Mouse (Mus musculus): ENCODE measurements around the gene Kctd10. TPM values are rescaled to one million over a fixed set of nuclear protein-coding genes. Genes with fewer than 3 reads are reported as not detected.

Kctd10 gene
- polyA plus RNA-seq, 1 experiment: 84.1 TPM

DNA sequence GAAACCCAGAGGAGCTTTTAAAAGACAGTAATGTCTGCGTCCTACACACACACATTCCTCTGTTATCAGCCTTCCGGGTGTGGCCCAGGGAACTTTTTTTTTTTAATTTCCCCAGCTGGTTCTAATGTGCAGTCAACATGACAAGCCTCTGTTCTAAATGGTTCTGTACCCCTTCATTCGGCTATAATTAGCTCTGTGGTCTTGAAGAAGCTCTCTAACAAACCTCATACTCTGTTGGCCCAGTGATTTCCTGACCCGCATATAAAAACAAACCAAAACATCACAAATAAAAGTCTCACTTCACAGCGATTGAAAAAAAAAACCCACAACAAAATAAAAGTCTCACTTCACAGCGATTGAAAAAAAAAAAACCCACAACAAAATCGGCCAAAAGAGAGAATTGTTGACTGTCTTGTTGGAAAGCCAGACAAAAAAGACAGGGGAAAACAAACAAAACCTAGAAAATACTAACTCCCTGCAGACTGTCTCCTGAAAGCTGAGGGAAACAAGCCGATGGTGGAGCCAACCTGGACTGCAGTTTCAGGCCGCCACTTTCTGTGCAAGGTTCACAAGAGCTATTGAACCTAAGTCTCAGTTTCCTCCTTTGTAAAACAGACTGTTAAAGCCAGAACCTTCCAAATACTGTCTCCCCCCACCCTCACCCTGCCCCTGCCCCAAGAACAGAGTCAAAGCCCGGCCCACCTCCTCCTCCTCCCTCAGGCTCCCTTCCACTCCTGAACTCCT is 2.0 kb downstream of the Kctd10 start:
- Histone ChIP-seq H3K4me2 (ENCODE audit: low read depth) (peak overlapping the region; percentile 87), H3ac (ENCODE audit: control insufficient read depth, insufficient read length) (no peak overlapping the region), H3K79me2 (ENCODE audit: control insufficient read depth, insufficient read depth) (peaks cover 90% of the 10 kb centered on the region), H3K27me3 (ENCODE audit: control insufficient read depth, insufficient read depth, insufficient read length) (no peaks in the 10 kb centered on the region), H3K4me3 (peak overlapping the region; percentile 90), H3K36me3 (ENCODE audit: control insufficient read depth, insufficient read depth) (peaks cover 6% of the 10 kb centered on the region)
- TF ChIP-seq SRF (IDR thresholded peaks at IDR 0.05; ENCODE audit: control insufficient read depth, insufficient read length, low read depth): no peak
- TF ChIP-seq MYOD1 (IDR thresholded peaks at IDR 0.05; ENCODE audit: control insufficient read depth in 1 of 3, insufficient read length in 2 of 3, low read depth in 2 of 3): peak in 1 of 3 experiments; percentile 24

- no peak overlapping the region for H3K4me3 ChIP-seq
- TF ChIP-seq CEBPB (IDR thresholded peaks at IDR 0.05; ENCODE audit: insufficient read depth, poor library complexity, severe bottlenecking): no peak
- TF ChIP-seq MAX (IDR thresholded peaks at IDR 0.05; ENCODE audit: low read depth): no peak
- TF ChIP-seq REST (IDR thresholded peaks at IDR 0.05; ENCODE audit: insufficient read depth, insufficient read length): no peak
- no peak for TF ChIP-seq MYOD1 (IDR thresholded peaks at IDR 0.05; ENCODE audit: control insufficient read depth in 1 of 3, insufficient read length in 2 of 3, low read depth in 2 of 3)
- TF ChIP-seq POLR2A (IDR thresholded peaks at IDR 0.05; ENCODE audit: insufficient read length, low read depth): peak; percentile 28
- TF ChIP-seq SRF (IDR thresholded peaks at IDR 0.05; ENCODE audit: control insufficient read depth, insufficient read length, low read depth): no peak
- TF ChIP-seq E2F4 (IDR thresholded peaks at IDR 0.05; ENCODE audit: insufficient read depth): no peak
- TF ChIP-seq USF1 (IDR thresholded peaks at IDR 0.05; ENCODE audit: low read depth): no peak
- no peak overlapping the region for H3ac ChIP-seq (ENCODE audit: control insufficient read depth, insufficient read length)
- H3K4me2 ChIP-seq (ENCODE audit: low read depth): no peak overlapping the region
- H3K79me2 ChIP-seq (ENCODE audit: control insufficient read depth, insufficient read depth): peaks cover 83% of the 10 kb centered on the region
- no peaks in the 10 kb centered on the region for H3K27me3 ChIP-seq (ENCODE audit: control insufficient read depth, insufficient read depth, insufficient read length)
- peaks cover 6% of the 10 kb centered on the region for H3K36me3 ChIP-seq (ENCODE audit: control insufficient read depth, insufficient read depth)
Observed at GRCm38 (mm10) chr5:114374409-114375213, 5.7 kb downstream of the Kctd10 start.

GRCm38 (mm10) chr5:114373581-114373980 is 6.7 kb downstream of the Kctd10 start:
- peaks cover 9% of the 10 kb centered on the region for H3K36me3 ChIP-seq (ENCODE audit: control insufficient read depth, insufficient read depth)
- no peaks in the 10 kb centered on the region for H3K27me3 ChIP-seq (ENCODE audit: control insufficient read depth, insufficient read depth, insufficient read length)
- peaks cover 83% of the 10 kb centered on the region for H3K79me2 ChIP-seq (ENCODE audit: control insufficient read depth, insufficient read depth)
- no peak for TF ChIP-seq MAX (IDR thresholded peaks at IDR 0.05; ENCODE audit: low read depth)
- no peak for TF ChIP-seq USF1 (IDR thresholded peaks at IDR 0.05; ENCODE audit: low read depth)
- no peak for TF ChIP-seq MYOG (IDR thresholded peaks at IDR 0.05; ENCODE audit: control insufficient read depth in 1 of 3, insufficient read depth in 1 of 3, insufficient read length in 2 of 3, low read depth in 2 of 3)
- no peak for TF ChIP-seq TCF12 (IDR thresholded peaks at IDR 0.05; ENCODE audit: insufficient read depth, poor library complexity, severe bottlenecking)
- no peak for TF ChIP-seq CEBPB (IDR thresholded peaks at IDR 0.05; ENCODE audit: insufficient read depth, poor library complexity, severe bottlenecking)
- no peak for TF ChIP-seq TCF3 (IDR thresholded peaks at IDR 0.05; ENCODE audit: insufficient read length, low read depth)
- TF ChIP-seq REST (IDR thresholded peaks at IDR 0.05; ENCODE audit: insufficient read depth, insufficient read length): no peak
- no peak overlapping the region for H3K4me3 ChIP-seq
- peak overlapping the region; percentile 82 for H3K4me2 ChIP-seq (ENCODE audit: low read depth)
- H3ac ChIP-seq (ENCODE audit: control insufficient read depth, insufficient read length): no peak overlapping the region

DNA sequence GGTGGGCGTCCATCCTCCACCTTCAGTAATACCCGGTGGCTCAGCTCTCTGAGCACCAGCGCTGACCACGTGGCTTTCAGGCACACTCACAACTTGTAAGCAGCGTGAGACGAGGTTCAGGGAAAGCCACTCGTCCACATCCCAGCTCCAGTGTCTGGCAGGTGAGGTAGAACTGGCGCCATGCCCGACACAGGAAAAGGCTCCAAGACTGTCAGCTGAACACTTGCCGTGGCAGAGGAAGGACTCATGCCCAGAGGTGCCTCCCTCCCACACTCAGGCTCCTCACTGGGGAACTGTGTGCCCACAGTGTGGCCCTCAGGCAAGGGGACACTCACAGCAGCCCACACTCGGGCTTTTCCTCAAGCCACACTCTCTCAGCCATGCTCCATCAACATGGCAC is 7.1 kb downstream of the Kctd10 start:
- Histone ChIP-seq H3K4me2 (ENCODE audit: low read depth) (peak overlapping the region; percentile 82), H3K36me3 (ENCODE audit: control insufficient read depth, insufficient read depth) (peaks cover 11% of the 10 kb centered on the region), H3K4me3 (no peak overlapping the region)

DNA sequence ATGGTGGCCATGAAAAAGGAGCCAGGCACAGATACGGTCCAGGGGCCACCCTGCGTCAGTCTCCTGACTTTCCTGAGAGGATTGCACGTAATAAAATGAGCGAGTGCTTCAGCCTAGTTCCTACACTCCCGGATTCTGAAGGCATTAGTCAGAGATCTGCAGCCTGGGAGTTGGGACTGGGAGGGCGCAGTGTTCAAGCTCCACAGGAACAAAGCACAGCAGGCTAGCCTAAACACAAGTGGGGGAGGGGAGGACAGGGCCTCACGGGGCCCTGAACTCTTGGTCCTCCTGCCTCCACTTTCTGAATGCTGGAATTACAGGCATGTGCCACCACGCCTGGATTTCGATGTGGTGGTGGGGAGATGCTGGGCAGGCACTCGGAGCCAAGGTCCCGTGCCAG is 7.7 kb downstream of the Kctd10 start:
- no peaks in the 10 kb centered on the region for H3K27me3 ChIP-seq (ENCODE audit: control insufficient read depth, insufficient read depth, insufficient read length)
- peak overlapping the region; percentile 82 for H3K4me2 ChIP-seq (ENCODE audit: low read depth)
- TF ChIP-seq REST (IDR thresholded peaks at IDR 0.05; ENCODE audit: insufficient read depth, insufficient read length) (no peak), MYOG (IDR thresholded peaks at IDR 0.05; ENCODE audit: control insufficient read depth in 1 of 3, insufficient read depth in 1 of 3, insufficient read length in 2 of 3, low read depth in 2 of 3) (peak in 1 of 3 experiments; percentile 14)
- peaks cover 74% of the 10 kb centered on the region for H3K79me2 ChIP-seq (ENCODE audit: control insufficient read depth, insufficient read depth)
- H3ac ChIP-seq (ENCODE audit: control insufficient read depth, insufficient read length): no peak overlapping the region
- no peak overlapping the region for H3K4me3 ChIP-seq
- H3K36me3 ChIP-seq (ENCODE audit: control insufficient read depth, insufficient read depth): peaks cover 11% of the 10 kb centered on the region

More for the DNA sequence above, 7.1 kb downstream of the Kctd10 start:
- H3K27me3 ChIP-seq (ENCODE audit: control insufficient read depth, insufficient read depth, insufficient read length): no peaks in the 10 kb centered on the region
- no peak overlapping the region for H3ac ChIP-seq (ENCODE audit: control insufficient read depth, insufficient read length)
- peaks cover 80% of the 10 kb centered on the region for H3K79me2 ChIP-seq (ENCODE audit: control insufficient read depth, insufficient read depth)
- TF ChIP-seq TCF12 (IDR thresholded peaks at IDR 0.05; ENCODE audit: insufficient read depth, poor library complexity, severe bottlenecking) (no peak), E2F4 (IDR thresholded peaks at IDR 0.05; ENCODE audit: insufficient read depth) (no peak), MYOG (IDR thresholded peaks at IDR 0.05; ENCODE audit: control insufficient read depth in 1 of 3, insufficient read depth in 1 of 3, insufficient read length in 2 of 3, low read depth in 2 of 3) (peak in 1 of 3 experiments; percentile 20), MYOD1 (IDR thresholded peaks at IDR 0.05; ENCODE audit: control insufficient read depth in 1 of 3, insufficient read length in 2 of 3, low read depth in 2 of 3) (peak in 1 of 3 experiments; percentile 53), CEBPB (IDR thresholded peaks at IDR 0.05; ENCODE audit: insufficient read depth, poor library complexity, severe bottlenecking) (no peak), POLR2A (IDR thresholded peaks at IDR 0.05; ENCODE audit: insufficient read length, low read depth) (no peak)

All from myocyte (in vitro differentiated cells).